Mouse (Mus musculus): Measurements from ENCODE around the gene Cpne2. TPM values are rescaled to one million over a fixed set of nuclear protein-coding genes. Genes with fewer than 3 reads are reported as not detected.

The Cpne2 gene
- total and polyA plus RNA-seq, 2 experiments from 2014 or later, result 3.7 to 11.7 TPM

- ATAC-seq (ENCODE audit: insufficient read depth, low read depth) (no peak), DNase-seq (ENCODE audit: low spot score) (peak; percentile 40)
- Histone ChIP-seq H3K4me1 (ENCODE audit: control insufficient read depth, insufficient read depth) (peaks cover 5% of the 10 kb centered on the region; the same call in 1 of the 2 replicates), H3K4me2 (ENCODE audit: low read depth, low read length) (no peak overlapping the region), H3K36me3 (replicated peaks; ENCODE audit: control insufficient read depth, insufficient read depth, low read length) (no peaks in the 10 kb centered on the region), H3K9me3 (replicated peaks; ENCODE audit: control insufficient read depth, low read length) (no peaks in the 10 kb centered on the region), H3K9ac (replicated peaks; ENCODE audit: low read depth, low read length) (no peak overlapping the region), H3K27ac (ENCODE audit: low read depth) (no peak overlapping the region), H3K27me3 (ENCODE audit: control insufficient read depth, insufficient read depth, low read length) (peaks cover 16% of the 10 kb centered on the region; the same call in 1 of the 2 replicates), H3K4me3 (ENCODE audit: low read depth, low read length) (no peak overlapping the region)
- 13% methylated on average over 4 of the region's 4 CpGs for WGBS
- TF ChIP-seq EP300 (IDR thresholded peaks at IDR 0.05; ENCODE audit: low read depth) (no peak), CTCF (IDR thresholded peaks at IDR 0.05; ENCODE audit: low read depth) (peak; percentile 74)
Measured at GRCm38 (mm10) chr8:94528245-94528644, 4.5 kb upstream of the Cpne2 start.

GRCm38 (mm10) chr8:94529875-94530274 lies 2.9 kb upstream of the Cpne2 start:
- no peak overlapping the region for H3K9ac ChIP-seq (replicated peaks; ENCODE audit: low read depth, low read length)
- no peaks in the 10 kb centered on the region for H3K36me3 ChIP-seq (replicated peaks; ENCODE audit: control insufficient read depth, insufficient read depth, low read length)
- H3K27ac ChIP-seq (ENCODE audit: low read depth), result no peak overlapping the region
- H3K4me1 ChIP-seq (ENCODE audit: control insufficient read depth, insufficient read depth), result peaks cover 5% of the 10 kb centered on the region; the same call in 1 of the 2 replicates
- H3K4me3 ChIP-seq (ENCODE audit: low read depth, low read length), result no peak overlapping the region
- 67% methylated on average over 4 of the region's 4 CpGs for WGBS
- no peaks in the 10 kb centered on the region for H3K9me3 ChIP-seq (replicated peaks; ENCODE audit: control insufficient read depth, low read length)
- DNase-seq (ENCODE audit: low spot score) (no peak), ATAC-seq (ENCODE audit: insufficient read depth, low read depth) (no peak)
- H3K4me2 ChIP-seq (ENCODE audit: low read depth, low read length), result no peak overlapping the region
- H3K27me3 ChIP-seq (ENCODE audit: control insufficient read depth, insufficient read depth, low read length), result peaks cover 31% of the 10 kb centered on the region
- TF ChIP-seq CTCF (IDR thresholded peaks at IDR 0.05; ENCODE audit: low read depth) (no peak), EP300 (IDR thresholded peaks at IDR 0.05; ENCODE audit: low read depth) (no peak)

- Histone ChIP-seq H3K36me3 (replicated peaks; ENCODE audit: control insufficient read depth, insufficient read depth, low read length) (no peaks in the 10 kb centered on the region), H3K4me1 (ENCODE audit: control insufficient read depth, insufficient read depth) (peaks cover 5% of the 10 kb centered on the region; the same call in 1 of the 2 replicates), H3K27me3 (ENCODE audit: control insufficient read depth, insufficient read depth, low read length) (peaks cover 38% of the 10 kb centered on the region), H3K4me2 (ENCODE audit: low read depth, low read length) (no peak overlapping the region), H3K9me3 (replicated peaks; ENCODE audit: control insufficient read depth, low read length) (no peaks in the 10 kb centered on the region), H3K27ac (ENCODE audit: low read depth) (no peak overlapping the region), H3K4me3 (ENCODE audit: low read depth, low read length) (no peak overlapping the region), H3K9ac (replicated peaks; ENCODE audit: low read depth, low read length) (no peak overlapping the region)
- ATAC-seq (ENCODE audit: insufficient read depth, low read depth) (no peak), DNase-seq (ENCODE audit: low spot score) (no peak)
- TF ChIP-seq CTCF (IDR thresholded peaks at IDR 0.05; ENCODE audit: low read depth) (no peak), EP300 (IDR thresholded peaks at IDR 0.05; ENCODE audit: low read depth) (no peak)
- WGBS, result 82% methylated on average over 4 of the region's 4 CpGs
Measured at GRCm38 (mm10) chr8:94530643-94531042, 2.1 kb upstream of the Cpne2 start.

GRCm38 (mm10) chr8:94532000-94532399 lies 790 bp upstream of the Cpne2 start:
- TF ChIP-seq CTCF (IDR thresholded peaks at IDR 0.05; ENCODE audit: low read depth) (no peak), EP300 (IDR thresholded peaks at IDR 0.05; ENCODE audit: low read depth) (no peak)
- peak overlapping the region; percentile 89; the same call in 1 of the 2 replicates for H3K4me2 ChIP-seq (ENCODE audit: low read depth, low read length)
- no peak overlapping the region for H3K9ac ChIP-seq (replicated peaks; ENCODE audit: low read depth, low read length)
- no peak overlapping the region for H3K27ac ChIP-seq (ENCODE audit: low read depth)
- H3K4me1 ChIP-seq (ENCODE audit: control insufficient read depth, insufficient read depth), result peaks cover 5% of the 10 kb centered on the region; the same call in 1 of the 2 replicates
- no peaks in the 10 kb centered on the region for H3K36me3 ChIP-seq (replicated peaks; ENCODE audit: control insufficient read depth, insufficient read depth, low read length)
- 10% methylated on average over 8 of the region's 8 CpGs for WGBS
- peaks cover 37% of the 10 kb centered on the region for H3K27me3 ChIP-seq (ENCODE audit: control insufficient read depth, insufficient read depth, low read length)
- no peaks in the 10 kb centered on the region for H3K9me3 ChIP-seq (replicated peaks; ENCODE audit: control insufficient read depth, low read length)
- peak overlapping the region; percentile 62 for H3K4me3 ChIP-seq (ENCODE audit: low read depth, low read length)
- ATAC-seq (ENCODE audit: insufficient read depth, low read depth) (no peak), DNase-seq (ENCODE audit: low spot score) (no peak)

GRCm38 (mm10) chr8:94532525-94532872 lies 291 bp upstream of the Cpne2 start:
- WGBS, result under 1% methylated on average over 32 of the region's 34 CpGs

GRCm38 (mm10) chr8:94534612-94535011 lies 1.8 kb downstream of the Cpne2 start:
- 37% methylated on average over 4 of the region's 4 CpGs for WGBS
- Histone ChIP-seq H3K27ac (ENCODE audit: low read depth) (no peak overlapping the region), H3K4me2 (ENCODE audit: low read depth, low read length) (no peak overlapping the region), H3K36me3 (replicated peaks; ENCODE audit: control insufficient read depth, insufficient read depth, low read length) (no peaks in the 10 kb centered on the region), H3K27me3 (ENCODE audit: control insufficient read depth, insufficient read depth, low read length) (peaks cover 37% of the 10 kb centered on the region), H3K9me3 (replicated peaks; ENCODE audit: control insufficient read depth, low read length) (no peaks in the 10 kb centered on the region), H3K4me3 (ENCODE audit: low read depth, low read length) (no peak overlapping the region), H3K9ac (replicated peaks; ENCODE audit: low read depth, low read length) (no peak overlapping the region), H3K4me1 (ENCODE audit: control insufficient read depth, insufficient read depth) (peaks cover 5% of the 10 kb centered on the region; the same call in 1 of the 2 replicates)
- no peak for ATAC-seq (ENCODE audit: insufficient read depth, low read depth)
- no peak for DNase-seq (ENCODE audit: low spot score)
- TF ChIP-seq EP300 (IDR thresholded peaks at IDR 0.05; ENCODE audit: low read depth) (no peak), CTCF (IDR thresholded peaks at IDR 0.05; ENCODE audit: low read depth) (no peak)

More at GRCm38 (mm10) chr8:94532525-94532872, 291 bp upstream of the Cpne2 start:
- TF ChIP-seq CTCF (IDR thresholded peaks at IDR 0.05; ENCODE audit: low read depth) (no peak), EP300 (IDR thresholded peaks at IDR 0.05; ENCODE audit: low read depth) (no peak)
- Histone ChIP-seq H3K4me2 (ENCODE audit: low read depth, low read length) (peak overlapping the region; percentile 89), H3K9ac (replicated peaks; ENCODE audit: low read depth, low read length) (peak overlapping the region; percentile 56), H3K9me3 (replicated peaks; ENCODE audit: control insufficient read depth, low read length) (no peaks in the 10 kb centered on the region), H3K4me3 (ENCODE audit: low read depth, low read length) (peak overlapping the region; percentile 62), H3K27me3 (ENCODE audit: control insufficient read depth, insufficient read depth, low read length) (peaks cover 37% of the 10 kb centered on the region), H3K27ac (ENCODE audit: low read depth) (no peak overlapping the region), H3K36me3 (replicated peaks; ENCODE audit: control insufficient read depth, insufficient read depth, low read length) (no peaks in the 10 kb centered on the region), H3K4me1 (ENCODE audit: control insufficient read depth, insufficient read depth) (peaks cover 5% of the 10 kb centered on the region; the same call in 1 of the 2 replicates)
- ATAC-seq (ENCODE audit: insufficient read depth, low read depth) (no peak), DNase-seq (ENCODE audit: low spot score) (no peak)
